Mouse (Mus musculus) fat pad, adult 2 months (tissue): ENCODE results near the gene Krtap5-4.
"Not testable (repeated sequence)": the region's sequence is repeated elsewhere in the genome, so short reads cannot be mapped to it uniquely, and the experiment has no call there.

Source experiments
- DNase-seq: peaks from one replicate; pipeline ENCODE4 v3.0.0-alpha.2; 2011; ENCODE audit warnings: low read depth, low spot score; ENCODE audit errors: extremely low read depth

The Krtap5-4 gene

GRCm38 (mm10) chr7:142321637-142322306 is 18.4 kb downstream of the Krtap5-4 start:
- DNase-seq = not testable (repeated sequence)

DNA sequence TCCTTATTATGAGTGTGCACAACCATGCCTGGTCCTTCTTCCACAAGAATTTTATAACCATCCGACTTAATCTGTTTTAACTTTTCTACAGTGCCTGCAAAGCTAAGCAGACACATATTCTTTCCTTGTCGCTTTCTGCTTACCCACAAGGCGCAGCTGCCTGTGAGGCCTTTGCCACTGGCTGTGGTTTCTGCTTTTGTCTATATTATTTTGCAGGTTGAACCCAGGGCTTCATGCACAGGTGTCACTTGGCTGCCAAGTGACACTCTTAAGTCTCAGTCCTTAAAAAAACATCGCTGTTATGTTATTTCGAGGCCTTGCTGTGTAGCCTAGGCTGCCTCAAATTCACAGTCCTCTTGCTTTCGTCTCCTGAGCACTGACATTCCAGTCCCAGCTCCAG is 19.3 kb downstream of the Krtap5-4 start:
- no peak for DNase-seq

GRCm38 (mm10) chr7:142323396-142324117 is 20.2 kb downstream of the Krtap5-4 start:
- DNase-seq = no peak

DNA sequence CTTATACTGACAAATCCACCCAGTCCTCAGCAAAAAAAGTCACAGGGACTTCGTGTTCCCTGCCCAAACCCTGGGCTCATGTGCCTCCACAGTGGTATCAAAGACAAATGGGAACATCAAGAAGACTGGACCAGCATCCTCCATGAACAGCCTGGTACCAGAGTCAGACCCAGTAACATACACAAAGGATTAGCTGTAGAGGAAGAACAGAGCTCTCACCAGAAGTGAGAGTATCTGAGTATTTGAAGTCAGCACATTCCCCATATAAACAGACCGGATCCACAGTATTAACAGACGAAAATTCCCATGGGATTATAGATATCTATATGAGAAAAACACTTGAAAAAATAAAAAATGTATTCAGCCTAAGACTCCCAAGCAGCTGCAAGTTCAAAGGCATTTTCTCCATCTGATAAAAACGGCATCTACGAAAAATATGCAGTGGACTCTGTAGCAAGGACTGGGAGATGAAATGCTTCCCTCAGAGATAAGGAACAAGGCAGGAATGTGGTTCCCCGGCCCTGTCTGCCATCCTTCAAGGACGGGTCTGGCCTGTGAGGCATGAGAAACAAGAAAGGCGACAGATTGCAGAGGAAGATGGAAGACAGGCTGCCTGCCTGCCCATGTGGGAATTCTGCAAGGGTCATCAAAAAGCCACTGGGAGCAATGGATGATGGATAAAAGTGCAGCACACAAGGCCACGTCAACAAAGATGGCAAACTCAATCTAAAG is 23.5 kb downstream of the Krtap5-4 start:
- DNase-seq = no peak

- DNase-seq = no peak
These were observed 25.2 kb downstream of the Krtap5-4 start for GRCm38 (mm10) chr7:142328507-142328906.

- DNase-seq = no peak
These were observed 26.9 kb downstream of the Krtap5-4 start for GRCm38 (mm10) chr7:142330271-142330724.

- DNase-seq = no peak
These were observed 27.9 kb downstream of the Krtap5-4 start for GRCm38 (mm10) chr7:142331281-142331680.

DNA sequence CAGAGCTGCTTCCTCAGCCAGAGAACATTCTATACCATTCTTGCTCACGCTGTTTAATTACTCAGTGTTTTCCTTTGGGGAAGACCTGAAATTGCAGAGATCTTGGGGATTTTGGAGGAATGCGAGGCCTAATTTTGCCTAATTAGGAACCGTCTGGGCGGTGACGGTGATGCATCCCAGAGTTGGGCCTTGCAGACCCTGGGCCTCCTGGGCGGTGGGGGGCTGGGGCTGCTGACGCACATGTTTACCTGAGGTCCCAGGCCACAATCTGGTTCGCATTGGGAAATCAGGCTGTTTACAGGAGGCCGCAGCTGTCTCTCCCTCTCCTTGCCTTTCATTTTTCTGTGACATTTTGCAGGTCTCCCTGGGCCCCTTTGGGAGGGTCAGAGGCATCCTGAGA is 29.4 kb downstream of the Krtap5-4 start:
- not testable (repeated sequence) for DNase-seq

GRCm38 (mm10) chr7:142334246-142334645 is 30.9 kb downstream of the Krtap5-4 start:
- DNase-seq = no peak

- no peak for DNase-seq
These were observed 31.8 kb downstream of the Krtap5-4 start for GRCm38 (mm10) chr7:142335151-142335550.

DNA sequence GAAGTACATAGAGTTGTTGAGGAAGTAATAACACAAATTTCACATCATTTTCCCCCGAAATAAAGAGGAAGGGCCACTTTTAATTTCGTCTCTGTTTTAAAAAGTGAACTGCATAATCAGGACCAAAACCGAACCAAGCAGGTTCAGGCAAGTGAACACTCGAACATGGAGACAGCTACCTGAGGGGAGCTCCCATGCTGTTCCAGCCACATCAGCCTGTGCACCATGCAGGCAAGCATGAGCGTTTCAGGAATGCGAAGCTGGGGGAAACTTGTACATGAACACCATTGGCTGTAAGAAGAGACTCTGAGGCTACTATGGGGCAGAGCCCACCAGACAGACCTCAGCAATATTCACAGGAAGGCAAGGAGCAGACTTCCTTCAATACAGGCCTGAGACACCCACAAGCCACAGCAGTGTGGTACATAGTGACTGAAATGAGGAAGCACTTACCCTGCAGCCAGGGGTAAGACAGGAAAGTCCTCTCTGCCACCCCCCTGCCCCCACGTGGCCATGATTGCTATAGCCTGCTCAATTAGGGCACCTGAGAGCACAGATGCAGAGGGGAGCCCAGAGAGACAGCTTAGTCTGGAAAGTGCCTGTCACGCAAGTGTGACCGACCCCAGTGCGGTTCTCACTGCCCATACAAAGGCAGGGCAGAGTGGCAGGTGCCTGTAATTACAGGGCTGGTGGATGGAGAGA is 37.1 kb downstream of the Krtap5-4 start:
- no peak for DNase-seq

GRCm38 (mm10) chr7:142341564-142342246 is 38.4 kb downstream of the Krtap5-4 start:
- peak; percentile 87 for DNase-seq

DNA sequence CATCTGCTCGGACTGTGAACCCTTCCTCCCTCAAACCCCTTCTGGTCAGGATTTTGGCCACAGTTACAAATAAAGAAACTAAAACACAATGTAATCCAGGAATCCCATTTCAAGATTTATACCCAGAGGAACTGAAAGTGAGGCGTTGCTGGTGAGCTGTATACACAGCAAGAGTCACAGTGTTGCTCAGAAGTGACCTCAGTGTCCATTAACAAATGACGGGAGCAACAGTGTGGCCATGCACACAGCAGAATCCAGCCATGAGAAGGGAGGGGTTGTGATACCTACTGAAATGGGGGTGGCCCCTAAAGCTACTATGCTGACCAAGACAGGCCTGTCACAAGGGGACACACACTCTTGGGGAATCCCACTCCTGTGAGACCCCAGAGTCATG is 38.9 kb downstream of the Krtap5-4 start:
- DNase-seq = no peak

GRCm38 (mm10) chr7:142347542-142347941 is 44.2 kb downstream of the Krtap5-4 start:
- no peak for DNase-seq

GRCm38 (mm10) chr7:142349308-142349961 is 46.1 kb downstream of the Krtap5-4 start:
- DNase-seq = no peak

DNA sequence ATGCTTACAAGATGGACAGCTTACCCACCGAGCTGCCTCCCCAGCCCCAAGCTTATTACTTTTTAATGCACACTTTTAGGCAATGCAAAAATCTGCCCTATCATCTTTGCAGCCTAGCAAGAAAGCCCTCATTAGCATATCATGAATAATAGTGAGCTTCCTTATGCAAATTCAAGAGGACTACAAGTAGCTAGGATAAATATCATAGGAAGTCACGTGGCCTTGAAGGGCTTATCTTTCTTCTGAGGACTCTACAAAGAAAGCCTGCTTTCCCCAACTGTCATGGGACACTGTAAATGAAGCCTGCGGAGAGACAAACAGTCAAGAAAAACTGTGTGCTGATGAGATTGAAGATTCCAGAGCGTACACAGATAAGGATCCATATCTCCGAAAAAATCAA is 48.2 kb downstream of the Krtap5-4 start:
- DNase-seq = no peak

- DNase-seq = no peak
These were observed 50.5 kb downstream of the Krtap5-4 start for GRCm38 (mm10) chr7:142353854-142354253.
